Mouse (Mus musculus): ENCODE measurements at regions not wholly inside any gene's neighbourhood (a gene's known extent, or its start where the extent isn't known, plus 50 kb on each side); places are given as distances from the start of the nearest gene placed in this dataset.
"Not testable (repeated sequence)": the region's sequence is repeated elsewhere in the genome, so short reads cannot be mapped to it uniquely, and the experiment has no call there.

DNA sequence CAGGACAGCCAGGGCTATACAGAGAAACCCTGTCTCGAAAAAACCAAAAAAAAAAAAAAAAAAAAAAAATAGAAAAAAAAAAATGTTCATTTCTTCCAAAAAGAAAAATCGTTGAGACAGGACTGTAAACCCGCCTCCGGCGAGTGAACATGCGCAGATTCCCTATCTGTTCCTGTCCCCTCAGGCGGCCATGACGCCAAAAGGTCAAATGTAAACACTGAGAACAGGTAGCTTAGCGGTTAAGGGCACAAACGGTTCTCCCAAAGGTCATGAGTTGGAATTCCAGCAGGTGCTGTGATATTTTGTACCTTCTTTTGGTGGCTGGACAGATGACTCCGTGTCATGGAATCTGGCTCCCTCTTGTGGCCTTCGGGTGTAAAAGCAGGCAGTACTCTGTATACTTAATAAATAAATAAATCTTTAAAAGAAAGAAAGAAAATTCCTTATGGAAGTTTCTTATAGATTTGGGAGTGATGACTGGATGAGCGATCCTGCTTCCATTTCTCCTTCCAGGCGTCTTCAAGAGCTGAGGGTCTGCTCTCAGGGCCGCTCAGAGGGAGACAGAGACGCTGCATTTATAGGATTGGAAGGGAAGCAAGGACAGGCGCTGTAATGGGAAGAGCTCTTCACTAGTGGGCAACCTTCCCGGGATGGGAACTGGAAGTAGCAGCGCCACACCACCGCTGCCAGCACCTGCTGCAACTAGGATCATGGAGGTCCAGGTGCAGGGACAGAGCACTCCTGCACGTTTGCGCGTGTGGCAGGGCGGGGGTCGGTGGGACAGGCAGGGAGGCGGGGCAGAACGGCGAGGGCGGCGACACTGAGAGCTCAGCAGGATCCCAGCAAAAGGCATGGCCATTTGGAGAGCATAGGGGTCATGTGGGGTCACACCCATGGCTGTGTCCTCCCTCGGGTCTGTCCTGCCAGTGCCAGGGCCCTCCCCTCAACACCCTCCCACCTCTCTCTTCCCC, 189.2 kb upstream of the Gm10767 start:
- 33% methylated on average over 26 of the region's 31 CpGs for WGBS
- not testable (repeated sequence) for H3K27ac ChIP-seq (ENCODE audit: low read length); H3K4me1 ChIP-seq (ENCODE audit: control insufficient read depth, insufficient read depth, low read length); H3K9ac ChIP-seq (replicated peaks; ENCODE audit: low read depth, low read length); H3K9me3 ChIP-seq (ENCODE audit: control insufficient read depth, low read depth, low read length); H3K36me3 ChIP-seq (ENCODE audit: control insufficient read depth, insufficient read depth, low read length); H3K4me2 ChIP-seq (replicated peaks; ENCODE audit: low read depth, low read length); H3K27me3 ChIP-seq (ENCODE audit: control insufficient read depth, insufficient read depth, low read length); H3K4me3 ChIP-seq (ENCODE audit: low read depth, low read length); ATAC-seq (ENCODE audit: insufficient number of reproducible peaks, insufficient read depth, low FRiP score, low read depth)

DNA sequence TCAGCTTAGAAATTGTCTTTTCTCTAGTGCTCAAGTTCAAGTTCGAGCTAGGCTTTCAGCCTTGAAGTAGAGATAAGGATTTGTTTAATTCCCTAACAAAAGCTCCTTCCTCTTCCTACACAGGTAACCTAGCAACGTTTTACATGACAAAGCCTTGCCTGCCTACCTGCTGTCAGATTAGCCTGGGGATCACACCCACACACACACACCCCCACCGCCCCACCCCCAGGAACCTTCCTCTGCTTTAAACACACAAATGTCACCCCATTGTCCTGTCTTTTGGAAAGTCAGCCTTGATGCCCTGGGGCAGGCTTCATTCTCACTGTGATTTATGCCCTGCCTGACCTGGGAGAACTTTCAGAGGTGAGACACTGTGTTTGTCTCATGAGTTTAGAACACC, 193.7 kb upstream of the Gm10767 start:
- not testable (repeated sequence) for H3K9ac ChIP-seq (replicated peaks; ENCODE audit: low read depth, low read length); H3K4me3 ChIP-seq (ENCODE audit: low read depth, low read length); H3K4me1 ChIP-seq (ENCODE audit: control insufficient read depth, insufficient read depth, low read length); H3K27ac ChIP-seq (ENCODE audit: low read length); H3K27me3 ChIP-seq (ENCODE audit: control insufficient read depth, insufficient read depth, low read length); H3K4me2 ChIP-seq (replicated peaks; ENCODE audit: low read depth, low read length); H3K9me3 ChIP-seq (ENCODE audit: control insufficient read depth, low read depth, low read length); ATAC-seq (ENCODE audit: insufficient number of reproducible peaks, insufficient read depth, low FRiP score, low read depth); H3K36me3 ChIP-seq (ENCODE audit: control insufficient read depth, insufficient read depth, low read length)
- WGBS = 58% methylated on average over 3 of the region's 3 CpGs

DNA sequence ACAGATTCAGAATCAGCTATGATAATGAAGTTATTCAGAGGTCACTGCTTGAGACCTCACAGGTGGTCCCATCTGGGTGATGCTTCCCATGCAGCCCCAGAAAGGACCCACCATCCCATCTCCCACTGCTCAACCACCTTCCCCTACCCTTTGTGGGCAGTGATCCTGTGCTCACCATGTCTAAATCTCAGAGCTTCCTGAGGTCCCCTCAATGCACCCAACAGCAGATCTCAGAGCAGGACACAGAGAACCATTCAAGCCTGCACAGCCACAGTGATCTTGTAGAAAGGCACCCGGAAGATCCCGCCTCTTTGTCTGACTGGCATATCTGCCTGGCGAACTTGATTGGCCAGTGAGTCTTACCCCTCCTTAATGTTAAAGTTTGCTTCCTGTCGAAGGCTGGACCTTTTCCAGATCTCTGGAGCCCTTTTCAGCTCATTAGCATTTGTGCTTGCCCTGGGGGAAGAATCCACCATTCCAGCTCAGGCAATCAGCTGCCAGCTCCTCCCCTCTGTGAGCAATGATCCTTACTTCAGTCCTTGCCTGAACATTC, 206.7 kb upstream of the Gm10767 start:
- not testable (repeated sequence) for ATAC-seq (ENCODE audit: insufficient number of reproducible peaks, insufficient read depth, low FRiP score, low read depth); H3K9me3 ChIP-seq (ENCODE audit: control insufficient read depth, low read depth, low read length); H3K9ac ChIP-seq (replicated peaks; ENCODE audit: low read depth, low read length); H3K4me2 ChIP-seq (replicated peaks; ENCODE audit: low read depth, low read length); H3K4me3 ChIP-seq (ENCODE audit: low read depth, low read length); H3K27me3 ChIP-seq (ENCODE audit: control insufficient read depth, insufficient read depth, low read length); H3K36me3 ChIP-seq (ENCODE audit: control insufficient read depth, insufficient read depth, low read length); H3K27ac ChIP-seq (ENCODE audit: low read length); H3K4me1 ChIP-seq (ENCODE audit: control insufficient read depth, insufficient read depth, low read length)
- 78% methylated on average over 4 of the region's 4 CpGs for WGBS

DNA sequence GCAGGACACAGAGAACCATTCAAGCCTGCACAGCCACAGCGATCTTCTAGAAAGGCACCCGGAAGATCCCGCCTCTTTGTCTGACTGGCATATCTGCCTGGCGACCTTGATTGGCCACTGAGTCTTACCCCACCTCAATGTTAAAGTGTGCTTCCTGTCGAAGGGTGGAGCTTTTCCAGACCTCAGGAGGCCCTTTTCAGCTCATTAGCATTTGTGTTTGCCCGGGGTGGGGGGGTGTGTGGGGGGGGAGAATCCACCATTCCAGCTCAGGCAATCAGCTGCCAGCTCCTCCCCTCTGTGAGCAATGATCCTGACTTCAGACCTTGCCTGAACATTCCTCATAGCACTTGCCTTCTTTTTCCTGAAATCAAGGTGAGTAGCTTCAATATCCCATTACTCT, 223.9 kb upstream of the Gm10767 start:
- H3K9me3 ChIP-seq (ENCODE audit: control insufficient read depth, low read depth, low read length); H3K4me3 ChIP-seq (ENCODE audit: low read depth, low read length); H3K27me3 ChIP-seq (ENCODE audit: control insufficient read depth, insufficient read depth, low read length); H3K4me2 ChIP-seq (replicated peaks; ENCODE audit: low read depth, low read length); H3K36me3 ChIP-seq (ENCODE audit: control insufficient read depth, insufficient read depth, low read length); H3K27ac ChIP-seq (ENCODE audit: low read length); H3K9ac ChIP-seq (replicated peaks; ENCODE audit: low read depth, low read length); ATAC-seq (ENCODE audit: insufficient number of reproducible peaks, insufficient read depth, low FRiP score, low read depth); H3K4me1 ChIP-seq (ENCODE audit: control insufficient read depth, insufficient read depth, low read length): not testable (repeated sequence)
- 79% methylated on average over 5 of the region's 6 CpGs for WGBS

DNA sequence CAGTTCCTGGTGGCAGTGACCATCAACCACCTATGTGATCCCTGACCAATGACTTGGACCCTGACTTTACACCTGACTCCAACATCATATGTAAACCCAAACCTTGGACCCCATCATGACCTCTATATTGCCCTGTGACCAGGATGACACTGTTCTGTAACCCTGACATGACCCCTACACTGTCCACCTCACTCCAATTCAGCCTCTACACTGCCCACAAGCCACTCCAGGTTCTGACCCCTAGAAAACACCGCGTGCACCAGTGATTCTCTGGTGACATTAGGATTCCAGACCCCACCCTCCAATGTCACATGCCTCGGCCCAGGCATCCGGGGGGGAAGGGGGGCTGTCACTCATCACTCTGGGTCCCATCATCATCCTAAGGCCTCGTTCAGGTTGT, 201.3 kb upstream of the 2410141K09Rik start:
- not testable (repeated sequence) for H3K36me3 ChIP-seq (ENCODE audit: control insufficient read depth, insufficient read depth, low read length); H3K9me3 ChIP-seq (ENCODE audit: control insufficient read depth, low read depth, low read length); H3K4me3 ChIP-seq (ENCODE audit: low read depth, low read length); H3K4me2 ChIP-seq (replicated peaks; ENCODE audit: low read depth, low read length); H3K4me1 ChIP-seq (ENCODE audit: control insufficient read depth, insufficient read depth, low read length); H3K27ac ChIP-seq (ENCODE audit: low read length); H3K27me3 ChIP-seq (ENCODE audit: control insufficient read depth, insufficient read depth, low read length); H3K9ac ChIP-seq (replicated peaks; ENCODE audit: low read depth, low read length)
- 0 out of 2 replicates have a peak, but pooled peaks have one; percentile 53 for ATAC-seq (ENCODE audit: insufficient number of reproducible peaks, insufficient read depth, low FRiP score, low read depth)
- WGBS = 83% methylated on average over 5 of the region's 5 CpGs

DNA sequence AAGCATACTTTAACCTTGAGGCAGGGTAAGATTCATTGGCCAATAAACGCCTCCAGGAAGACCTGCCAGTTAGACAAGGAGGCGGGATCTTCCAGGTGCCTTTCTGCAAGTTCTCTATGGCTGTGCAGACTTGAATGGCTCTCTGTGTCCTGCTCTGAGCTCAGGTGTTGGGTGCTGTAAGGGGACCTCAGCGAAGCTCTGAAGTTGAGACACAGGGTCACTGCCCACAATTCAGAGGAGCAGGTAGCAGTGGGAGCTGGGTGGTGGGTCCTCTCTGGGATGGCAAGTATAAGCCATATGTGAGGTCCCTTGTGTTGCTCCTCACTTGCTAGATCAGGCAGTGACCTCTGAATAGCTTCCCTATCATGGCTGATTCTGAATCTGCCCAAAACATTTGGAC, 184.8 kb upstream of the 2410141K09Rik start:
- WGBS = 68% methylated on average over 3 of the region's 3 CpGs
- not testable (repeated sequence) for H3K36me3 ChIP-seq (ENCODE audit: control insufficient read depth, insufficient read depth, low read length)

DNA sequence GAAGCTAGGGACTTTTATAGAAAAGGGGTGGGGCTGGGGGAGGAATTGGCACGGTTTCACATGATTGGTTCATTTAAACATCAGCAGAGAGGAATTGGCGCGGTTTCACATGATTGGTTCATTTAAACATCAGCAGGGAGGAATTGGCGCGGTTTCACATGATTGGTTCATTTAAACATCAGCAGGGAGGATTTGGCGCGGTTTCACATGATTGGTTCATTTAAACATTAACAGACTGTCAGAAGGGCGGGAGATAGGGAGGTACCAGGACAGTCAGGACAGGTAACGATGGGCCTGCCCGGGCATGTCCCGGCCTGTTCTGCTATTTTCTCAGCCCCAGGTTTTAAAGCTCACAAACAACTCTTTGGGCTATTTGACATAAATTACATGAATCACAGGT, 145.1 kb upstream of the 2410141K09Rik start:
- H3K4me1 ChIP-seq (ENCODE audit: control insufficient read depth, insufficient read depth, low read length); H3K36me3 ChIP-seq (ENCODE audit: control insufficient read depth, insufficient read depth, low read length); H3K9me3 ChIP-seq (ENCODE audit: control insufficient read depth, low read depth, low read length); H3K27ac ChIP-seq (ENCODE audit: low read length); H3K27me3 ChIP-seq (ENCODE audit: control insufficient read depth, insufficient read depth, low read length); H3K4me2 ChIP-seq (replicated peaks; ENCODE audit: low read depth, low read length); H3K4me3 ChIP-seq (ENCODE audit: low read depth, low read length); ATAC-seq (ENCODE audit: insufficient number of reproducible peaks, insufficient read depth, low FRiP score, low read depth); H3K9ac ChIP-seq (replicated peaks; ENCODE audit: low read depth, low read length): not testable (repeated sequence)
- WGBS = 96% methylated on average over 11 of the region's 11 CpGs

More for the DNA sequence above, 184.8 kb upstream of the 2410141K09Rik start:
- not testable (repeated sequence) for H3K27ac ChIP-seq (ENCODE audit: low read length); H3K4me3 ChIP-seq (ENCODE audit: low read depth, low read length); H3K9ac ChIP-seq (replicated peaks; ENCODE audit: low read depth, low read length); ATAC-seq (ENCODE audit: insufficient number of reproducible peaks, insufficient read depth, low FRiP score, low read depth); H3K27me3 ChIP-seq (ENCODE audit: control insufficient read depth, insufficient read depth, low read length); H3K9me3 ChIP-seq (ENCODE audit: control insufficient read depth, low read depth, low read length); H3K4me2 ChIP-seq (replicated peaks; ENCODE audit: low read depth, low read length); H3K4me1 ChIP-seq (ENCODE audit: control insufficient read depth, insufficient read depth, low read length)

DNA sequence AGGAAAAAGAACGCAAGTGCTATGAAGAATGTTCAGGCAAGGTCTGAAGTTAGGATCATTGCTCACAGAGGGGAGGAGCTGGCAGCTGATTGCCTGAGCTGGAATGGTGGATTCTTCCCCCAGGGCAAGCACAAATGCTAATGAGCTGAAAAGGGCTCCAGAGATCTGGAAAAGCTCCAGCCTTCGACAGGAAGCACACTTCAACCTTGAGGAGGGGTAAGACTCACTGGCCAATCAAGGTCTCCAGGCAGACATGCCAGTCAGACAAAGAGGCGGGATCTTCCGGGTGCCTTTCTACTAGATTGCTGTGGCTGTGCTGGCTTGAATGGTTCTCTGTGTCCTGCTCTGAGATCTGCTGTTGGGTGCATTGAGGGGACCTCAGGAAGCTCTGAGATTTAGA, 122.7 kb upstream of the 2410141K09Rik start:
- not testable (repeated sequence) for H3K9me3 ChIP-seq (ENCODE audit: control insufficient read depth, low read depth, low read length); H3K27me3 ChIP-seq (ENCODE audit: control insufficient read depth, insufficient read depth, low read length); H3K36me3 ChIP-seq (ENCODE audit: control insufficient read depth, insufficient read depth, low read length); ATAC-seq (ENCODE audit: insufficient number of reproducible peaks, insufficient read depth, low FRiP score, low read depth); H3K4me2 ChIP-seq (replicated peaks; ENCODE audit: low read depth, low read length); H3K9ac ChIP-seq (replicated peaks; ENCODE audit: low read depth, low read length); H3K4me3 ChIP-seq (ENCODE audit: low read depth, low read length); H3K27ac ChIP-seq (ENCODE audit: low read length); H3K4me1 ChIP-seq (ENCODE audit: control insufficient read depth, insufficient read depth, low read length)
- WGBS = 85% methylated on average over 4 of the region's 4 CpGs

Data from stomach, embryonic 14.5 days (tissue).